Mouse (Mus musculus) 3134 (cell line): Measurements from ENCODE around the gene Alkbh3.

Experiments
- DNase-seq: peaks from one replicate; pipeline ENCODE4 v3.0.0-alpha.2; 2011; ENCODE audit warnings: low spot score; ENCODE audit not compliant: insufficient read length; ENCODE audit errors: extremely low read depth

Gene Alkbh3

GRCm38 (mm10) chr2:94010335-94011291, at the start of gene Alkbh3:
Alkbh3 (minus strand) TSS chr2:94010807.
- peak; percentile 92 for DNase-seq

- no peak for DNase-seq
Observed at GRCm38 (mm10) chr2:94059459-94059858, 48.9 kb upstream of the Alkbh3 start.

- DNase-seq, result no peak
Observed at GRCm38 (mm10) chr2:94054813-94055212, 44.2 kb upstream of the Alkbh3 start.

- peak; percentile 61 for DNase-seq
Observed at GRCm38 (mm10) chr2:94051952-94052351, 41.3 kb upstream of the Alkbh3 start.

GRCm38 (mm10) chr2:94050901-94051300, 40.3 kb upstream of the Alkbh3 start:
- no peak for DNase-seq

- no peak for DNase-seq
Observed at GRCm38 (mm10) chr2:94049471-94050176, 39.0 kb upstream of the Alkbh3 start.

- DNase-seq, result no peak
Observed at GRCm38 (mm10) chr2:94048733-94049470, 38.3 kb upstream of the Alkbh3 start.

GRCm38 (mm10) chr2:94048271-94048670, 37.7 kb upstream of the Alkbh3 start:
- no peak for DNase-seq

- DNase-seq, result peak; percentile 33
Observed at GRCm38 (mm10) chr2:94045411-94046090, 34.9 kb upstream of the Alkbh3 start.

- DNase-seq, result no peak
Observed at GRCm38 (mm10) chr2:94044174-94044573, 33.6 kb upstream of the Alkbh3 start.

- no peak for DNase-seq
Observed at GRCm38 (mm10) chr2:94043662-94044061, 33.1 kb upstream of the Alkbh3 start.

GRCm38 (mm10) chr2:94042461-94042860, 31.9 kb upstream of the Alkbh3 start:
- DNase-seq, result no peak

- no peak for DNase-seq
Observed at GRCm38 (mm10) chr2:94040391-94041125, 30.0 kb upstream of the Alkbh3 start.

GRCm38 (mm10) chr2:94035428-94036331, 25.1 kb upstream of the Alkbh3 start:
- no peak for DNase-seq

- no peak for DNase-seq
Observed at GRCm38 (mm10) chr2:94030602-94031001, 20.0 kb upstream of the Alkbh3 start.

- no peak for DNase-seq
Observed at GRCm38 (mm10) chr2:94024637-94025036, 14.0 kb upstream of the Alkbh3 start.

GRCm38 (mm10) chr2:94002331-94002730, 8.3 kb downstream of the Alkbh3 start:
- no peak for DNase-seq

GRCm38 (mm10) chr2:94001918-94002317, 8.7 kb downstream of the Alkbh3 start:
- no peak for DNase-seq

GRCm38 (mm10) chr2:94001411-94001810, 9.2 kb downstream of the Alkbh3 start:
- DNase-seq, result no peak
